Mouse (Mus musculus): ENCODE measurements around the gene Itpr3. TPM values are rescaled to one million over a fixed set of nuclear protein-coding genes. Genes with fewer than 3 reads are reported as not detected.
A peak's percentile ranks its signal among the peaks of the same experiment; 100 is the strongest.

The Itpr3 gene
- total RNA-seq, 1 experiment from 2014 or later, result 28.9 TPM

DNA sequence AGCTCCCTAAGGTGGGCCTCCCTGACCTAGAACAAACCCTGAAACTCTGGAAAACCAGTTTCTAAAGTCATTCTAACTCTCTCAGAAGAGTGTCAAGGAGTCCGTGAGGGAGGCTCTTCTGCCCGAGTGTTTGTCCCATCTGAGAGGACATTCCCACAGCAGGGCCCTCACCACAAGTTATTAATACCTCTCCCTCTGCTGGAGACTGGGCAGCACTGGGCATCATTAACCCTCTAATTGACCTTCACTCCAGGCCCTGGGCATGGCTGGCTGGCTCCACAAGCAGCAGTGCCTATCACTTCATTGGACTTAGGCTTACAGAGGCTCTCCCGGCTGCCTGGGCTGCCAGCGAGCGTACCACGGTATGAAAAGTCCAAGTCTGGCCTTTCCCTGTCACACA, 101.3 kb downstream of the Itpr3 start:
- ATAC-seq (replicated peaks; ENCODE audit: insufficient number of reproducible peaks, low FRiP score, low TSS enrichment, poor library complexity, severe bottlenecking), result no peak

DNA sequence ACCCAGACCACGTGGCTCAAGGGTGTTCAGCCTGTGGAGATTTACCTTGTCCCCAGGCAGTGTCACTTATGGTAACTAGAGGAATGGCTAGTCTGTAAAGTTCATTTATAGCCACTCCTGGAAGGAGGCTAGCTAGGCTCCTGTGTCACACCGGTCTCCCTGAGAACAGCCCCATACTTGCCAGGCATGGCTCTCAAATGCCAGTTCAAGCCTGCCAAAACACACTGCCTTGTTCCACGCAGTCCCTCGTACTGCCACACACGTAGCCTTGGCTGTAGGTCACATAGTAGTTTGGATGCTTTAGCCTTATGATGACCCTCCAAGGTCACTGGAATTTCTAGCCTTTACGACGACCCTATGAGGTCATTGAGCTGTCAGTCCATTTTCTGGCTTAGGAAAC, 102.1 kb downstream of the Itpr3 start:
- ATAC-seq (replicated peaks; ENCODE audit: insufficient number of reproducible peaks, low FRiP score, low TSS enrichment, poor library complexity, severe bottlenecking), result no peak

DNA sequence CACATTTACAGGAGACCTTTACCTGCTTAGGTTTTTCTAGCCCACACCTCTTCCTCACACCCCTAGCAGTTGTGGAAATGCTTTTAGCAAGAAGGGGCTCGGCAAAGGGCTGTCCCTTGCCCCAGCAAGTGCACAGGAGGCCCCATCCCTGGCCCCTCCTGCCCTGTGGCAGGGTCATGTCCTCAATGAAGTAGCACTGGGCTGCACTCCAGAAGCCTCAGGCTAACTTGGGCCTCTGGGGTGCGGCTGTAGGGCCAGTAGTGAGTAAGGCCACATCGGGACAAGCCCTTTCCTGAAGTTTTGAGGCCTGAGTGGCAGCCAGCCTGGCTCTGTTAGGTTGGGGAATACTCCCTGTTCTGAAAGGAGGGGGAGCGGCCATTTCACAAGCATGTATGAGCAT, 103.8 kb downstream of the Itpr3 start:
- no peak for ATAC-seq (replicated peaks; ENCODE audit: insufficient number of reproducible peaks, low FRiP score, low TSS enrichment, poor library complexity, severe bottlenecking)

DNA sequence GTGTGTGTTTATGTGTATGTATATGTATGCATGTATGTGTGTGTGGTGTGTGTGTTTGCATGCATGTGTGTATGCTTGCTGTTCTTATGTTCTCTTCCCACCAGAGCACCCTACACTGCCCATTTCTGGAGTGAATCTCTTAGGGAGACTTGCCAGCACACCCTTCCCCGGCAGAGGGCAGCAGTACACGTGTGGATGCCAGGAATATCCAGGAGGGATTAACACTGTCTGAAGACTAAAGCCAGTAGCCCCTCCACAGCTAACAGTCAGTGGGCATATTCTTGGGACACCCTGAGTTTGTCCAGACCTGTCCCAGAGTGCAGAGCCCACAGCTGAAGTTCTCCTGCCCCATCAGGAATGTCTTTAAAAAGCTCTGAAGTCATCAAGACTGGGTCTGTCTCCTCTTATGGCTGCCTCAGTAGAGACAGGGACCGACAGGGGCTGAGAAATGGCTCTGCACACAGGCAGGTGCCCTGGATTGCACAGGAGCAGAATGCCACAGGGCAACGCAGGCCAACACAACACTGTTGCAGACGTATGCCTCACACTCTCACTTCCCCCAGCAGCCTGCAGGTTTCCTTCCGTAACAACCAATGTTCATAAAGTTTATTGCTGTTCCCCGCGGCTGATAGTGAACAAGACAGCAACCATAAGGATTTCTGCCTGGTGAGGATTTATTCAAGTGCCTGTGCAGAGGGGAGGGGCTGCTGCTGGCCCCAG, 108.1 kb downstream of the Itpr3 start:
- ATAC-seq (replicated peaks; ENCODE audit: insufficient number of reproducible peaks, low FRiP score, low TSS enrichment, poor library complexity, severe bottlenecking), result peak; percentile 42; the same call in 1 of the 2 replicates

DNA sequence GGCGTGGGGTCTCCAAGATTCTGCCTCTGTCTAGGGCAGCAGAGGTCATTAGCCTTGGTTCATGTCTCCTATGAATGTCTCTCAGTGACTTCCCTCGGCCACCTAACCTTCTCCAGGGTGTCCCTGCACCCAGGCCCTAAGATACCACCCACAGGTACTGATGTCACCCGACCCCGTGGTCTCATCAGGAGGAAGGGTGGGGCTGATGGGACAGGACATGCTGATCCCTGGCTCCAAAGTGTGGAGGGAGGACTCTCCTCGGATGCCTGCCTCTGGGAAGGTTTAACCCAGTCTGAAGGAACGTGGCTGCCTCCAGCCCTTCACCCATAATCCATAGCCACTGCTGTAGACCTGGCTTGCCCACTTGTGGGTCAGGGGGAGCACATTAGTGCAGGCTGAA, 109.8 kb downstream of the Itpr3 start:
- ATAC-seq (replicated peaks; ENCODE audit: insufficient number of reproducible peaks, low FRiP score, low TSS enrichment, poor library complexity, severe bottlenecking), result no peak

DNA sequence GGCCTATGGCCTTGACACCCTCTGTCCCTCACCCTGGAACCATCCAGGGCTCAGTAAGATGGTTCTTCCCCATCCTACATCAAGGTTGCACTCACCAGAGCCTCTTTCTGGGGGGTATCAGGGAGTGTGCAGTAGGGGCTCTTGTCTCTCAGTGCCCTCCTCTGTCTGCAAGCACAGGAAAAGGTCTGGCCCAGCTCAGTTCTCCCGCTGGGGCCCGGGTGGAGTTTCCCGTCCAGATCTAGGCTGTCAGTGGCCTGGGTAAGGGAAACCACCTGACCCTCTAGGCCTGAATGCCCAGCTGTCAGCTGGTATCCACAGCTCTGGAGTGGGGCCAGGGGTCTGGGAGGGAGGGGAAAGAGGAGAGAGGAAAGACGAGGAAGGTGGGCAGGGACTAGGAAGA, 110.4 kb downstream of the Itpr3 start, which contains the start of gene Ip6k3:
Gene Ip6k3 (minus strand): TSS at position 251 of the 400 bp plus-strand sequence.
- ATAC-seq (replicated peaks; ENCODE audit: insufficient number of reproducible peaks, low FRiP score, low TSS enrichment, poor library complexity, severe bottlenecking), result no peak

DNA sequence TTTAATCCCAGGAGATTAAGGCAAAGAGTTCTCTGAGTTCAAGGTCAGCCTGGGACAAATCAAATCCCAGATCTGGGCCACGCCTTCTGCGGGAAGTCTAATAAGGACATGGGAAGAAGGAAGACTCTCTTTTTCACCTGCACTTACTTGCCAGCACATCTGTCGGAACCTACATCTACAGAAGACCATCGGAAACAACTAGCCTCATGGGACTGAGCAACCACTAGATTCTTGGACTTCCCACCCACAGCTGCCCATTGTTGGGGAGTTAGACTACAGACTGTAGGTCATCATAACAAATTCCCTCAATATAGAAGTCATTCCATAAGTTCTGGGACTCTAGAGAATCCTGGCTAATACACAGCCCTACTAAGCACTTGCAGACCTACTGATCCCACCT, 111.5 kb downstream of the Itpr3 start:
- ATAC-seq (replicated peaks; ENCODE audit: insufficient number of reproducible peaks, low FRiP score, low TSS enrichment, poor library complexity, severe bottlenecking), result no peak

DNA sequence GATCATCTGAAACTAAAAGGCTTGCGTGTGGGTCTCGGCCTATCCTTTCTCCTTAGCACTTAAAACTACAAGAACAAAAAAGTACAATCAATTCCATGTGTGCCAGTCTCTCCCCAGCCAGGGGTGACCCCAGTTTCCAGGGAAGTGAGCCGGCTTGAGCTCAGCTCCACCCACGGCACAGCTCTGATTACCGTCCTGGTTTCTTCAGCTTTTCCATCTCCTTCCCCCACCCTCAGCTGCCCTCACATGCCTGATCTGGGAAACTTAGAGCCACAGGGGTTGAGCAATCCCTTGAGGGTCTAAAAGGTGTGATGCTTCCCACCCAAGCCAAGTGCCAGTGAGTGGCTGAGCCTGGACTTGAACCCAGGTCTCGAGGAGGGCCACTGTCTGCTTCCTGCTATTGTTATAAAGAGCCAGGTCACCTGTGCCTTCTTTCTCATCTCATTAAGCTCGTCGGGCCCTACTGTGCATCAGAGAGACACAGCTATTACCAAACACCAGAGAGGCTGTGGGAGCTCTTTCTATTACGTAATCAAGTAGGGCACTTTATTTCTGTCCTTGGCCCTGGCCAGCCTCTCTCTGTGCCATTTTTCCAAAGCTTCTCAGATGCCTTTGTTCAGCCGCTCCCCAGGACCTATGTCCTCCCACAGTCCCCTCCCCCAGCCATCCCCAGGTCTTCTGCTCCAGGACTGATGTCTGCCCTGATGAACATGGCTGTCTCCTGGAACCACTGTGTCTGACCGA, 113.0 kb downstream of the Itpr3 start:
- ATAC-seq (replicated peaks; ENCODE audit: insufficient number of reproducible peaks, low FRiP score, low TSS enrichment, poor library complexity, severe bottlenecking), result no peak

DNA sequence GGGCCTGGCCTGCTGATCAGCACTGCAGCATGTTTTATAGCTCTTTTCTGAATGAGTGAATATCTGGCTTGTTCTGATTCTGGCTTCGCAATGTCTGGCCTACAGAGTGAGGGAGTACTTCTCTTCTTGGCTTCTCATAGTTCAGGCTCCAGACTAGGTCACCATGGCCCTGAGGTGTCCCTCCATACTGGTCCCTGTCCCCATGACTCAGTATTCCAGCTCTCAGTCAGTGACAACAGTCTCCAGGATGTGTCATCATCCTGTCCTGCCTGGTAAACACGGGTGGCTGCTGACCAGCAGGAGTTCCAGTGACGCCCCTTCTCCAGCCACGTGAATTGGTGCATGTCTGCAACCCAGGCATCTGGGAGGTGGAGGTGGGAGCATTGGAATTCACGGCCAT, 114.0 kb downstream of the Itpr3 start:
- no peak for ATAC-seq (replicated peaks; ENCODE audit: insufficient number of reproducible peaks, low FRiP score, low TSS enrichment, poor library complexity, severe bottlenecking)

Other genes with a start within 250 kb of the Itpr3 start
- gene Nkx2-5, start 212.3 kb upstream of the Itpr3 start, total RNA-seq (2017), result not detected in 3 replicates
- 1.5 to 3.2 TPM (median 2.3 TPM) in 3 replicates for gene Kifc5b, start 140.2 kb upstream of the Itpr3 start, total RNA-seq (2017)
- 26.2 to 57.6 TPM (median 30.0 TPM) in 3 replicates for gene Phf1, start 124.3 kb upstream of the Itpr3 start, total RNA-seq (2017)
- gene Cuta, start 117.7 kb upstream of the Itpr3 start, total RNA-seq (2017), result 22.8 to 35.9 TPM (median 25.9 TPM) in 3 replicates
- gene Syngap1, start 116.1 kb upstream of the Itpr3 start, total RNA-seq (2017), result 0.76 to 3.9 TPM (median 0.96 TPM) in 3 replicates
- gene Zbtb9, start 84.1 kb upstream of the Itpr3 start, total RNA-seq (2017), result 23.5 to 34.2 TPM (median 32.3 TPM) in 3 replicates
- gene Bak1, start 28.3 kb upstream of the Itpr3 start, total RNA-seq (2017), result 39.5 to 56.8 TPM (median 45.8 TPM) in 3 replicates
- gene Uqcc2, start 76.6 kb downstream of the Itpr3 start, total RNA-seq (2017), result 79.3 to 105 TPM (median 82.5 TPM) in 3 replicates
- gene Ip6k3, start 110.5 kb downstream of the Itpr3 start, total RNA-seq (2017), result 5.4 to 8.6 TPM (median 7.0 TPM) in 3 replicates
- 54.3 to 81.1 TPM (median 78.5 TPM) in 3 replicates for gene Lemd2, start 147.2 kb downstream of the Itpr3 start, total RNA-seq (2017)

Data from monocyte, adult 5-6 weeks (primary cell).